Mouse (Mus musculus) heart, embryonic 12.5 days (tissue): ENCODE measurements around the gene Stt3b. TPM values are rescaled to one million over a fixed set of nuclear protein-coding genes. Genes with fewer than 3 reads are reported as not detected.

Experiments
- ATAC-seq: fragments of 200-750 bp; cut with Nextera tagmentation; 2 replicates; pipeline ENCODE4 v1.8.0; 2017; ENCODE audit warnings: moderate TSS enrichment, moderate library complexity; ENCODE audit not compliant: insufficient number of reproducible peaks, low FRiP score
- H3K27ac ChIP-seq: fragments of 300-500 bp; sonication (generic); 2 replicates; pipeline ENCODE4 v1.5.1; 2016; ENCODE audit warnings: mild to moderate bottlenecking, moderate library complexity; ENCODE audit not compliant: poor library complexity, severe bottlenecking
- H3K27me3 ChIP-seq: fragments of 300-500 bp; sonication (generic); replicated peaks from 2 replicates; pipeline ENCODE4 v1.6.1; 2016; ENCODE audit warnings: mild to moderate bottlenecking, moderate library complexity
- H3K36me3 ChIP-seq: fragments of 300-500 bp; sonication (generic); 2 replicates; pipeline ENCODE4 v1.6.1; 2016; ENCODE audit warnings: mild to moderate bottlenecking, moderate library complexity
- H3K4me1 ChIP-seq: fragments of 300-500 bp; sonication (generic); replicated peaks from 2 replicates; pipeline ENCODE4 v1.6.1; 2016; ENCODE audit warnings: mild to moderate bottlenecking
- H3K4me2 ChIP-seq: fragments of 300-500 bp; sonication (generic); 2 replicates; pipeline ENCODE4 v1.6.1; 2016; ENCODE audit warnings: mild to moderate bottlenecking, moderate library complexity
- H3K4me3 ChIP-seq: fragments of 300-500 bp; sonication (generic); 2 replicates; pipeline ENCODE4 v1.5.1; 2016; ENCODE audit warnings: mild to moderate bottlenecking
- H3K9ac ChIP-seq: fragments of 300-500 bp; sonication (generic); 2 replicates; pipeline ENCODE4 v1.6.1; 2016; ENCODE audit warnings: mild to moderate bottlenecking, moderate library complexity
- H3K9me3 ChIP-seq: fragments of 300-500 bp; sonication (generic); replicated peaks from 2 replicates; pipeline ENCODE4 v1.6.1; 2016; ENCODE audit warnings: mild to moderate bottlenecking, moderate library complexity
- WGBS: fragments of 180-500 bp; shearing (Covaris S2); methylation state at CpG from one replicate; pipeline ENCODE4 v1.1.7; 2016; 5-methylcytosine and 5-hydroxymethylcytosine counted together
- polyA plus RNA-seq: library from polyadenylated mRNA; unstranded; fragments of >200 nt; fragmentation: Nextera tagmentation; extraction: Ambion mirVana; gene quantifications from 2 replicates; pipeline ENCODE4 v1.2.1, GENCODE M21; 2016

Gene Stt3b
- polyA plus RNA-seq, 1 experiment from 2014 or later, result 121 TPM

GRCm38 (mm10) chr9:115214572-115215571, 95.3 kb downstream of the Stt3b start:
- no peak overlapping the region for H3K9ac ChIP-seq
- no peaks in the 10 kb centered on the region for H3K27me3 ChIP-seq
- H3K36me3 ChIP-seq, result no peaks in the 10 kb centered on the region
- H3K4me2 ChIP-seq, result no peak overlapping the region
- H3K4me1 ChIP-seq, result peaks cover 19% of the 10 kb centered on the region
- no peak overlapping the region for H3K27ac ChIP-seq
- 28% methylated on average over 7 of the region's 7 CpGs for WGBS
- peak; percentile 43 for ATAC-seq
- 0 out of 2 replicates have a peak, but pooled peaks cover 4% of the 10 kb centered on the region for H3K9me3 ChIP-seq
- no peak overlapping the region for H3K4me3 ChIP-seq

- Histone ChIP-seq H3K4me1 (peaks cover 19% of the 10 kb centered on the region), H3K4me3 (no peak overlapping the region), H3K36me3 (no peaks in the 10 kb centered on the region), H3K27ac (no peak overlapping the region), H3K9me3 (0 out of 2 replicates have a peak, but pooled peaks cover 4% of the 10 kb centered on the region), H3K4me2 (no peak overlapping the region), H3K27me3 (no peaks in the 10 kb centered on the region), H3K9ac (no peak overlapping the region)
- WGBS, result 85% methylated on average over 5 of the region's 5 CpGs
- ATAC-seq, result no peak
These were observed 96.4 kb downstream of the Stt3b start for GRCm38 (mm10) chr9:115213755-115214264.

GRCm38 (mm10) chr9:115210535-115210934, 99.7 kb downstream of the Stt3b start:
- no peaks in the 10 kb centered on the region for H3K27me3 ChIP-seq
- no peak overlapping the region for H3K4me3 ChIP-seq
- H3K4me1 ChIP-seq, result peaks cover 20% of the 10 kb centered on the region
- H3K27ac ChIP-seq, result no peak overlapping the region
- peaks cover 8% of the 10 kb centered on the region; the same call in 1 of the 2 replicates for H3K36me3 ChIP-seq
- no peak for ATAC-seq
- no peak overlapping the region for H3K4me2 ChIP-seq
- H3K9ac ChIP-seq, result no peak overlapping the region
- H3K9me3 ChIP-seq, result 0 out of 2 replicates have a peak, but pooled peaks cover 4% of the 10 kb centered on the region
- WGBS, result 85% methylated on average over 12 of the region's 12 CpGs

- no peak for ATAC-seq
- whole genome bisulfite sequencing, result 77% methylated on average over 7 of the region's 7 CpGs
- no peak overlapping the region for H3K4me3 ChIP-seq
These were observed 100.5 kb downstream of the Stt3b start for GRCm38 (mm10) chr9:115209737-115210136.

GRCm38 (mm10) chr9:115206219-115206618, 104.0 kb downstream of the Stt3b start:
- Histone ChIP-seq H3K4me2 (no peak overlapping the region; the same call in 1 of the 2 replicates), H3K36me3 (peaks cover 8% of the 10 kb centered on the region; the same call in 1 of the 2 replicates), H3K27ac (no peak overlapping the region), H3K27me3 (no peaks in the 10 kb centered on the region), H3K4me1 (peaks cover 16% of the 10 kb centered on the region), H3K4me3 (no peak overlapping the region), H3K9me3 (no peaks in the 10 kb centered on the region), H3K9ac (no peak overlapping the region)
- WGBS, result 58% methylated on average over 5 of the region's 5 CpGs
- no peak for ATAC-seq

More at GRCm38 (mm10) chr9:115209737-115210136, 100.5 kb downstream of the Stt3b start:
- Histone ChIP-seq H3K9me3 (0 out of 2 replicates have a peak, but pooled peaks cover 4% of the 10 kb centered on the region), H3K36me3 (peaks cover 8% of the 10 kb centered on the region; the same call in 1 of the 2 replicates), H3K4me1 (peaks cover 17% of the 10 kb centered on the region), H3K9ac (no peak overlapping the region), H3K27ac (no peak overlapping the region), H3K4me2 (no peak overlapping the region), H3K27me3 (no peaks in the 10 kb centered on the region)

GRCm38 (mm10) chr9:115205491-115205890, 104.7 kb downstream of the Stt3b start:
- ATAC-seq, result no peak
- no peak overlapping the region for H3K9ac ChIP-seq
- no peaks in the 10 kb centered on the region for H3K27me3 ChIP-seq
- peaks cover 8% of the 10 kb centered on the region; the same call in 1 of the 2 replicates for H3K36me3 ChIP-seq
- peak overlapping the region; percentile 47 for H3K4me2 ChIP-seq
- H3K4me1 ChIP-seq, result peaks cover 16% of the 10 kb centered on the region
- no peak overlapping the region for H3K27ac ChIP-seq
- 15% methylated on average over 6 of the region's 6 CpGs for WGBS
- H3K4me3 ChIP-seq, result 0 out of 2 replicates have a peak overlapping the region, but pooled peaks have one; percentile 1
- no peaks in the 10 kb centered on the region for H3K9me3 ChIP-seq

- H3K4me3 ChIP-seq, result no peak overlapping the region
- no peak for ATAC-seq
- H3K9ac ChIP-seq, result no peak overlapping the region
- peaks cover 16% of the 10 kb centered on the region for H3K4me1 ChIP-seq
- H3K27me3 ChIP-seq, result no peaks in the 10 kb centered on the region
- no peaks in the 10 kb centered on the region for H3K9me3 ChIP-seq
- no peak overlapping the region for H3K27ac ChIP-seq
- 56% methylated on average over 6 of the region's 6 CpGs for WGBS
- H3K4me2 ChIP-seq, result no peak overlapping the region
- peaks cover 6% of the 10 kb centered on the region; the same call in 1 of the 2 replicates for H3K36me3 ChIP-seq
These were observed 107.1 kb downstream of the Stt3b start for GRCm38 (mm10) chr9:115203136-115203535.

- WGBS, result 87% methylated on average over 6 of the region's 6 CpGs
These were observed 109.0 kb downstream of the Stt3b start for GRCm38 (mm10) chr9:115201264-115201663.

GRCm38 (mm10) chr9:115200166-115200862, 109.9 kb downstream of the Stt3b start:
- no peaks in the 10 kb centered on the region for H3K9me3 ChIP-seq
- H3K27me3 ChIP-seq, result no peaks in the 10 kb centered on the region
- H3K9ac ChIP-seq, result no peak overlapping the region
- H3K27ac ChIP-seq, result no peak overlapping the region
- peaks cover 13% of the 10 kb centered on the region for H3K4me1 ChIP-seq
- H3K36me3 ChIP-seq, result no peaks in the 10 kb centered on the region
- no peak for ATAC-seq
- no peak overlapping the region for H3K4me3 ChIP-seq
- H3K4me2 ChIP-seq, result no peak overlapping the region
- WGBS, result 83% methylated on average over 15 of the region's 15 CpGs

More at GRCm38 (mm10) chr9:115201264-115201663, 109.0 kb downstream of the Stt3b start:
- ATAC-seq, result no peak
- Histone ChIP-seq H3K27ac (no peak overlapping the region), H3K36me3 (no peaks in the 10 kb centered on the region), H3K4me1 (peaks cover 23% of the 10 kb centered on the region), H3K9ac (no peak overlapping the region), H3K4me2 (no peak overlapping the region), H3K9me3 (no peaks in the 10 kb centered on the region), H3K27me3 (no peaks in the 10 kb centered on the region), H3K4me3 (no peak overlapping the region)

GRCm38 (mm10) chr9:115197082-115197481, 113.1 kb downstream of the Stt3b start:
- H3K4me3 ChIP-seq, result no peak overlapping the region
- H3K4me1 ChIP-seq, result peaks cover 11% of the 10 kb centered on the region
- 71% methylated on average over 7 of the region's 7 CpGs for WGBS
- no peak overlapping the region for H3K27ac ChIP-seq
- H3K36me3 ChIP-seq, result no peaks in the 10 kb centered on the region
- no peak overlapping the region for H3K4me2 ChIP-seq
- no peak overlapping the region for H3K9ac ChIP-seq
- no peaks in the 10 kb centered on the region for H3K9me3 ChIP-seq
- no peaks in the 10 kb centered on the region for H3K27me3 ChIP-seq
- no peak for ATAC-seq
